15 mouse cellular contexts compared by ENCODE assay signal in genomic region chr12:71543571-71544119, GRCm38 (mm10).
DNase-seq lines count a peak whose midpoint lies in the region; ATAC-seq and TF ChIP-seq lines count a peak whose summit lies in the region.
"Had no signal": no experiment of that assay in that cellular context is flagged by ENCODE, and none has a peak within 500 bp of the region (broad histone marks: within the 10 kb centered on the region; RNA-seq: fewer than 3 reads in every experiment).

No protein-coding gene starts in this region.

- peaks cover 8% of the 10 kb centered on the region for H3K4me1 ChIP-seq in lung, embryonic 14.5 days (ENCODE audit: insufficient read depth)
- H3K4me1 ChIP-seq in embryonic facial prominence, embryonic 13.5 days, result peaks cover 36% of the 10 kb centered on the region

- DNase-seq in gastrocnemius, adult 2 months, result no peak
- no peak for DNase-seq in gastrocnemius, postnatal 25 days
- DNase-seq in lung, embryonic 14.5 days, result peak; percentile 70
- DNase-seq in lung, postnatal 25 days (ENCODE audit: low spot score), result no peak
- peak; percentile 33 for DNase-seq in NIH3T3 (ENCODE audit: low read depth)
- no peak for DNase-seq in testis, postnatal 10 days (ENCODE audit: low spot score)
- DNase-seq: left cerebral cortex, postnatal 4 days; liver, postnatal 0 days; right cerebral cortex, postnatal 14 days; thymus, postnatal 4 days had no signal

- TF ChIP-seq CTCF in gastrocnemius, adult 2 months (IDR thresholded peaks at IDR 0.05), result no peak
- TF ChIP-seq CTCF in lung, embryonic 14.5 days (IDR thresholded peaks at IDR 0.05; ENCODE audit: low read depth), result no peak

- H3K27ac ChIP-seq in gastrocnemius, adult 2 months, result peak overlapping the region; percentile 9; the same call in 1 of the 2 replicates
- no peak overlapping the region for H3K27ac ChIP-seq in lung, embryonic 14.5 days (ENCODE audit: low read depth)
- peak overlapping the region; percentile 57 for H3K27ac ChIP-seq in embryonic facial prominence, embryonic 13.5 days
- H3K27ac ChIP-seq: kidney, postnatal 0 days had no signal

- WGBS in lung, embryonic 14.5 days, result 50% methylated on average over 7 of the region's 7 CpGs
- 36% methylated on average over 7 of the region's 7 CpGs for WGBS in embryonic facial prominence, embryonic 13.5 days

- ATAC-seq in lung, embryonic 14.5 days (ENCODE audit: insufficient read depth), result no peak
- no peak for ATAC-seq in embryonic facial prominence, embryonic 13.5 days (ENCODE audit: insufficient number of reproducible peaks, insufficient read depth, low FRiP score, low TSS enrichment, low read depth)
- no peak for ATAC-seq in monocyte, adult 5-6 weeks (replicated peaks; ENCODE audit: insufficient number of reproducible peaks, low FRiP score, low TSS enrichment, poor library complexity, severe bottlenecking)
- ATAC-seq: inflammation-experienced regulatory T-cells, adult 6 months; liver, postnatal 0 days had no signal

- no peak overlapping the region for H3K4me2 ChIP-seq in lung, embryonic 14.5 days
- H3K4me2 ChIP-seq in embryonic facial prominence, embryonic 13.5 days, result peak overlapping the region; percentile 7; the same call in 1 of the 2 replicates

- no peak overlapping the region for H3K9ac ChIP-seq in lung, embryonic 14.5 days
- no peak overlapping the region for H3K9ac ChIP-seq in embryonic facial prominence, embryonic 13.5 days
- H3K9ac ChIP-seq: liver, postnatal 0 days had no signal

- no peak overlapping the region for H3K4me3 ChIP-seq in gastrocnemius, adult 2 months
- no peak overlapping the region for H3K4me3 ChIP-seq in lung, embryonic 14.5 days (ENCODE audit: low read depth, low read length)
- no peak overlapping the region for H3K4me3 ChIP-seq in embryonic facial prominence, embryonic 13.5 days
- H3K4me3 ChIP-seq: erythroblast, embryonic 14.5 days had no signal

- H3K9me3 ChIP-seq in lung, embryonic 14.5 days (ENCODE audit: low read depth, low read length), result no peaks in the 10 kb centered on the region
- H3K9me3 ChIP-seq in embryonic facial prominence, embryonic 13.5 days, result no peaks in the 10 kb centered on the region

- intact Hi-C loops in gastrocnemius, adult 2 months (cut with DNase I), result no loop called here

- no peaks in the 10 kb centered on the region for H3K27me3 ChIP-seq in lung, embryonic 14.5 days (ENCODE audit: insufficient read depth, low read length)
- H3K27me3 ChIP-seq in embryonic facial prominence, embryonic 13.5 days, result peaks cover 12% of the 10 kb centered on the region; the same call in 1 of the 2 replicates

- H3K36me3 ChIP-seq in lung, embryonic 14.5 days (ENCODE audit: insufficient read depth), result no peaks in the 10 kb centered on the region
- H3K36me3 ChIP-seq in embryonic facial prominence, embryonic 13.5 days, result no peaks in the 10 kb centered on the region

Comparison
In these comparisons a context has a peak if more than half of its experiments do, and no peak if none do; other contexts are left out.
1. DNase-seq: peak in lung, embryonic 14.5 days (single experiment) and NIH3T3 (single experiment); none in gastrocnemius, adult 2 months (single experiment), gastrocnemius, postnatal 25 days (single experiment), lung, postnatal 25 days (single experiment) and testis, postnatal 10 days (single experiment).